Mouse (Mus musculus): ENCODE measurements around the gene Vsig4. TPM values are rescaled to one million over a fixed set of nuclear protein-coding genes. Genes with fewer than 3 reads are reported as not detected.
"Not testable (repeated sequence)": the region's sequence is repeated elsewhere in the genome, so short reads cannot be mapped to it uniquely, and the experiment has no call there.

Gene Vsig4
- total RNA-seq (2021): not detected
- long read RNA-seq, experiment 1: 0 reads
- long read RNA-seq, experiment 2: 0 reads

GRCm38 (mm10) chrX:96293338-96293737, at the start of gene Vsig4:
Gene Vsig4, minus strand, starts transcription at chrX:96293438.
- no peak for DNase-seq

- DNase-seq: no peak
These were observed 45.9 kb upstream of the Vsig4 start for GRCm38 (mm10) chrX:96339108-96339507.

GRCm38 (mm10) chrX:96329764-96330163, 36.5 kb upstream of the Vsig4 start:
- no peak for DNase-seq

DNA sequence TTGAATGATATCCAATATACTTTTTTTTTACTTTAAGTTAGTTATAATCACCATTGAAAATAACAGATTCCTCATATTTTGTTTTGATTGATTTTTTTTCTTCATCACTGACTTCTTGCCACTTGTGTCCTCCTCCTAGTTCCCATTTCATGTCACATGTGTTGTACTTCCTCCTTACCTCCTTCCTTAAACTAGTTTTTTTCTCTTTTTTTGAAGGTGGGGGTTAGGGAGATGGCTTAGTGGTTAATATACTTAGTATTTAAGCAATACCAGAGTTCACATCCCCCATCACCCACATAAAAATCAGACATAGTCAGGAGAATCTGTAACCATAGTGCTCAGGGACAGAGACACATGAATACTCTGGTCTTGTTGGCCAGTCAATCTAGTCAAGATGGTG, 36.7 kb downstream of the Vsig4 start:
- DNase-seq: no peak

DNA sequence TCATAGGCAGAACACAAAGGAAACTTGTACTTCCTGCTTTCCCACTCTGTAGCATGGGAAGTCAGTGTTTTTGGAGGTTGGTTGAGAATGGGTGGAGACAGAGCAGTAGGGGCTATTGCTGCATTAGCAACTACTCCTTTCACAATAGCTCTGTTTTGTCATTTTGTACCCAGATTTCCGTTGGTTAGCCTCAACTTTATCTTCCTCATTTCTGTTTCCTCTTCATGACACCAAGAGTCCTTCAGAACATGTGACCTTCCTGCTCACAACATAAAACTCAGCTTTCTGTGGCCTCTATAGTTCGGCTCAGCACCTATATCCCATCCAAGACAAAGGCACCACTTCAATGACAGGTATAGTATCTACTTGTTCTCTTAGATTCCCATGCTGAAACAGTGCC, 53.6 kb downstream of the Vsig4 start:
- no peak for DNase-seq

DNA sequence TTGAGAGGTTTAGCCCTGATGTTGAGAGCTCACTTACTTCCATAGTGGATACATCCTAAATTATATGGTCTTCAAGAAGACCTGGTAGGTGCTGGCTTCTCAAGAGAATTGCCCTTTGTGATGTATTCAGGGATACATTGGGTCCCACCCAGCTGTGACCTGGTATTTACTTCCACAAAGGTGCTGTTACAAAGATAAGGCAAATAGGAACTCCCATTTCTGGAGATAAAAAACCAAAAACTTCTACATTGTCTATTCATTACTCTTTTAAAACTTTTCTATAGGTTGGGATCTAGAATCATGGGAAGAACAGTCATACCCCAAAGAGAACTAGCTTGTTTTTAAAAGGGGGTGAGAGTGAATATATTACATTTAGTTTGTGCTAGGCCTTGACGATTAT, 54.2 kb downstream of the Vsig4 start:
- DNase-seq: no peak

DNA sequence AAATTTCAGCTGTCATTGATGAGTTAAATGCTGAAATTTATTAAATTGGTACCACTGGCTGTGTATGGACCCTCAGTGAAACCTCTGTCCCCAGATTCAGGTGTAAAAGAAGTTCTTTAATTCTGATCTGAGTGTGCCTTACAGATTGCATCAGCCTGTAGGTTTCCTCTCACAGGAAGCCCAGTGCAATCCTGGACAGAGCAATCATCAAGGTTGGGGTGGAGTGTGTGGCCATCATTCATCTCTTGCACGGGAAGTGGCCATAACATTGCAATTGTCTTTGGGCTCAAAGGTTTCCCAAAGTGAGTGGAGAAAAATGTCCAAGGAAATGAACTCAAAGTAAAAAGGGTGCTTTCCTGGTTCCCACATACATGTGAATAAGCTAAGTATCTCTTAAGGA, 57.5 kb downstream of the Vsig4 start:
- DNase-seq: no peak

DNA sequence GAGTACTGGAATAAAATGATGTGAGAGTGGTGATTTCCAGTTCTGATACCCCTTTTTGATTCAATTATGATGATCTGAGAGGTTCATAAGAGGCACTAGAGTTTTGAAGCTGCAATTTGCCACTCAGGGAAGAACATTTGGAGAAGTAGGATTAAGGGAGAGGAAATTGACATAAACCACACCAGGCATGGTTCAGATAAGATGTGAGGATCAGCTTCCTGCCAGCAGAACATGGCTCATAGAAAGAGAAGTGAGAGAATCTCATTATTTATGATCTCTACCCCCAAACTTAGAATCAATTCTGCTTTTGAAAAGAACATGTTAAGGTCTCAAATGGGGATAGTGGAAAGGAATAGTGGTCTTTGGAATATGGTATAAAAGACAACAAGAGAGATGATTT, 66.2 kb downstream of the Vsig4 start:
- no peak for DNase-seq

- no peak for DNase-seq
These were observed 67.8 kb downstream of the Vsig4 start for GRCm38 (mm10) chrX:96225474-96225873.

DNA sequence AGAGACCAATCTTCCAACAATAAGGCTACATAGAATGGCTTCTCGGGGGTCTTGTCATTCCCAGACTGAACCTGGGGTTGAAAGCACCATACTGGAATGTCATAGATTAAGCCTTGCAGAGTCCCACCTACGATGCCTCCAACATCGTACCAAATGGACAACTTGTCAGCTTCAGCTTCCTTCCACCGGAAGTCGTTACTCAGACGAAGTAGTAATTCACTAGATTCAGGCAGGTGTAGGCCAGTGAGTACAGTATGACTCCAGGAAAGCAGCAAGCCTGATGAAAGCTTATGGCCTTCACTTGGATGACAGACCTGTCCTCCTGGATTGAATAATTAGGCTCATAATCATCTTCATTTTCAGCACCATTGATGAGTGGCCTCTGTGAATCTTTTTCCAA, 69.0 kb downstream of the Vsig4 start:
- DNase-seq: no peak

- DNase-seq: no peak
These were observed 75.2 kb downstream of the Vsig4 start for GRCm38 (mm10) chrX:96218088-96218487.

DNA sequence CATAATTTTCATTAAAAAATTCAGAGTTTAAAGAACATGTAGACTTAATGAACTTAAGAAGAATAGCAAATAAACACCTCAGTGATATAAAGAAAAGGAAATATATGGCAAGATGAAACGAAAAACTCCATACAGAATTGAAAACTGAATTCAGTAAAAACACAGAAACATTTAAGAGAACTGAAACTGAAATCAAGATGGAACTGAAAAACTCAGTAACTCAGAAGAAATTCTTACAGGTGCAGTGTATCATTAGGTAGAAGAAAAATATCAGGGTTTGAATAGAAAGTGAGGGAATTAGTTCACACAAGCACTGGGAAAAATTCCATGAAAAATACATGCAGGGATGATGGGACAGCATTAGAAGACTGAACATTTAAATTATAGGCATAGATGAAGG, 86.4 kb downstream of the Vsig4 start:
- DNase-seq: no peak

GRCm38 (mm10) chrX:96205143-96205542, 88.1 kb downstream of the Vsig4 start:
- not testable (repeated sequence) for DNase-seq

Small RNA genes lying within 50 kb of the gene (microRNA-seq; reads per million reads assigned to microRNA genes)
- gene Mir223 (ENCODE audit: borderline replicate concordance in 2 of 2): 428 to 475 reads per million in 2 experiments

Other genes starting within 250 kb of the Vsig4 start
- 10 to 100 TPM; 31.4 to 38.2 TPM for gene Msn, start 197.4 kb downstream of the Vsig4 start, total RNA-seq (2021)
- 1 to 10 TPM in 1 of 2 experiments, under 1 TPM in 1; 0.46 to 2.1 TPM for gene Heph, start 161.9 kb upstream of the Vsig4 start, total RNA-seq (2021)
- gene Hsf3, start 162.9 kb upstream of the Vsig4 start, total RNA-seq (2021): not detected